Mouse (Mus musculus): ENCODE measurements around the gene Gm10720.
"Not testable (repeated sequence)": the region's sequence is repeated elsewhere in the genome, so short reads cannot be mapped to it uniquely, and the experiment has no call there.

DNA sequence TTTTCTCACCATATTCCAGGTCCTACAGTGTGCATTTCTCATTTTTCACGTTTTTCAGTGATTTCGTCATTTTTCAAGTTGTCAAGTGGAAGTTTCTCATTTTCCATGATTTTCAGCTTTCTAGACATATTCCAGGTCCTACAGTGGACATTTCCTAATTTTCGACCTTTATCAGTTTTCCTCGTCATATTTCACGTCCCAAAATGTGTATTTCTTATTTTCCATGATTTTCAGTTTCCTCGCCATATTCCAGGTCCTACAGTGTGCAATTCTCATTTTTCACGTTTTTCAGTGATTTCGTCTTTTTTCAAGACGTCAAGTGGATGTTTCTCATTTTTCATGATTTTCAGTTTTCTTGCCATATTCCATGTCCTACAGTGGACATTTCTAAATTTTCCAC, 11.7 kb downstream of the Gm10720 start:
- TF ChIP-seq GATA1 (IDR thresholded peaks at IDR 0.05; ENCODE audit: borderline replicate concordance, low read length); FLI1 (IDR thresholded peaks at IDR 0.05; ENCODE audit: low read length): not testable (repeated sequence)
